Mouse (Mus musculus) kidney, postnatal 25 days (tissue): ENCODE data around the gene Tomm34.
A peak's percentile ranks its signal among the peaks of the same experiment; 100 is the strongest.
"Not testable (repeated sequence)": the region's sequence is repeated elsewhere in the genome, so short reads cannot be mapped to it uniquely, and the experiment has no call there.

Experiments used
- DNase-seq, 2 experiments: peaks; one replicate each; pipeline ENCODE4 v3.0.0; 2021; ENCODE audit warnings: mixed read lengths in 2 of 2

Tomm34 gene

GRCm38 (mm10) chr2:164075088-164075487 lies 4.1 kb upstream of the Tomm34 start:
- DNase-seq, result no peak

- peak; percentile 99 for DNase-seq
These were observed 3.1 kb upstream of the Tomm34 start for GRCm38 (mm10) chr2:164073918-164074578.

GRCm38 (mm10) chr2:164073120-164073519 lies 2.2 kb upstream of the Tomm34 start:
- DNase-seq, result no peak

- DNase-seq, result no peak
These were observed 1.1 kb upstream of the Tomm34 start for GRCm38 (mm10) chr2:164072109-164072508.

- DNase-seq, result not testable (repeated sequence)
These were observed 460 bp upstream of the Tomm34 start for GRCm38 (mm10) chr2:164071437-164071820.

GRCm38 (mm10) chr2:164070142-164070764 lies 716 bp downstream of the Tomm34 start, which contains the start of gene Stk4:
Gene Stk4, plus strand, starts transcription at chr2:164070322.
- peak in 1 of 2 experiments; percentile 15 for DNase-seq

GRCm38 (mm10) chr2:164059634-164060235 lies 11.2 kb downstream of the Tomm34 start:
- no peak for DNase-seq

- no peak for DNase-seq
These were observed 16.3 kb downstream of the Tomm34 start for GRCm38 (mm10) chr2:164054671-164055070.

- DNase-seq, result peak in 1 of 2 experiments; percentile 36
These were observed 17.2 kb downstream of the Tomm34 start for GRCm38 (mm10) chr2:164053767-164054166.

GRCm38 (mm10) chr2:164047197-164047690 lies 23.7 kb downstream of the Tomm34 start:
- peak; percentile 41 to 73 for DNase-seq

- DNase-seq, result no peak
These were observed 29.4 kb downstream of the Tomm34 start for GRCm38 (mm10) chr2:164041523-164041922.

- no peak for DNase-seq
These were observed 30.0 kb downstream of the Tomm34 start for GRCm38 (mm10) chr2:164040949-164041348.

GRCm38 (mm10) chr2:164038407-164039028 lies 32.5 kb downstream of the Tomm34 start:
- DNase-seq, result no peak

GRCm38 (mm10) chr2:164036520-164037019 lies 34.4 kb downstream of the Tomm34 start:
- no peak for DNase-seq

- DNase-seq, result no peak
These were observed 38.0 kb downstream of the Tomm34 start for GRCm38 (mm10) chr2:164032973-164033372.

- no peak for DNase-seq
These were observed 39.8 kb downstream of the Tomm34 start for GRCm38 (mm10) chr2:164031147-164031546.

GRCm38 (mm10) chr2:164025150-164025549 lies 45.8 kb downstream of the Tomm34 start, which contains the start of gene Pabpc1l:
Gene Pabpc1l, plus strand, starts transcription at chr2:164025450.
- DNase-seq, result no peak

- DNase-seq, result no peak
These were observed 48.9 kb downstream of the Tomm34 start for GRCm38 (mm10) chr2:164022104-164022503.

- no peak for DNase-seq
These were observed 51.0 kb downstream of the Tomm34 start for GRCm38 (mm10) chr2:164019943-164020342.

GRCm38 (mm10) chr2:164018910-164019309 lies 52.1 kb downstream of the Tomm34 start:
- no peak for DNase-seq

GRCm38 (mm10) chr2:164015304-164015703 lies 55.7 kb downstream of the Tomm34 start:
- no peak for DNase-seq

- DNase-seq, result no peak
These were observed 60.0 kb downstream of the Tomm34 start for GRCm38 (mm10) chr2:164010944-164011343.

- no peak for DNase-seq
These were observed 60.5 kb downstream of the Tomm34 start for GRCm38 (mm10) chr2:164010496-164010895.
